Mouse (Mus musculus): ENCODE results near the gene Vmn2r74. TPM values are rescaled to one million over a fixed set of nuclear protein-coding genes. Genes with fewer than 3 reads are reported as not detected.

Gene Vmn2r74
- polyA plus RNA-seq (2012; rRNA removed), result not detected in 2 replicates
- not detected in 2 replicates for polyA plus RNA-seq (2014; fragmentation: Nextera tagmentation; extraction: Ambion mirVana)

GRCm38 (mm10) chr7:85961529-85961928, at the start of gene Vmn2r74:
Vmn2r74 (minus strand) TSS chr7:85961629.
- TF ChIP-seq EP300 (IDR thresholded peaks at IDR 0.05; ENCODE audit: low read depth) (no peak), CTCF (IDR thresholded peaks at IDR 0.05; ENCODE audit: low read depth) (no peak)
- Histone ChIP-seq H3K9me3 (ENCODE audit: control insufficient read depth, low read length) (no peaks in the 10 kb centered on the region), H3K36me3 (replicated peaks; ENCODE audit: control insufficient read depth, insufficient read depth, low read depth) (no peaks in the 10 kb centered on the region), H3K4me3 (ENCODE audit: insufficient read depth in 1 of 2, low read depth in 2 of 2, low read length in 2 of 2) (no peak within 1 kb of the TSS), H3K4me1 (replicated peaks; ENCODE audit: control insufficient read depth in 2 of 2, insufficient read depth in 2 of 2, low read length in 1 of 2) (no peaks in the 10 kb centered on the region), H3K9ac (replicated peaks) (no peak within 1 kb of the TSS), H3K27ac (no peak within 1 kb of the TSS), H3K4me2 (ENCODE audit: low read depth) (no peak within 1 kb of the TSS), H3K27me3 (ENCODE audit: control insufficient read depth, insufficient read depth, low read length) (no peaks in the 10 kb centered on the region)
- ATAC-seq (ENCODE audit: insufficient read depth) (no peak), DNase-seq (ENCODE audit: low read depth in 3 of 3, low spot score in 3 of 3) (no peak)

DNA sequence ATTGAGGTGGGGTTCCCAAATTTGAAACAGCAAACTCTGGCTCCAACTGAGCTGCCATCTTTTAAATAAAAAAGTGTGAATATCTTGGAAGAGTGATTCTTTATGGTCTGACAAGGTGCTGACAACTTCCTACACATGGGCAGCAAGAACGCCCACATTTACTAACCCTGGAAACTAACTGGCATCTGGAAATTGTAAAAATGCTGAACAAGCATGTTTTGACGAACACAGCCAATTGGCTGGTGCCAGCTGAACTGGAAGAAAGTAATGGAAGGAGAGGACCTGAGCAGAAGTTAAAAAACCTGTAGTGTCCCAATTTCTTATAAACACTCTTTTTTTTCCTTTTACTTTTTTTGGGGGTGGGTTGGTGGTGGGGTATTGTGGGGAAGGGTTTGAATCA, 46.1 kb upstream of the Vmn2r74 start:
- ATAC-seq (ENCODE audit: insufficient read depth), result no peak

More for the DNA sequence above, 46.1 kb upstream of the Vmn2r74 start:
- TF ChIP-seq CTCF (IDR thresholded peaks at IDR 0.05; ENCODE audit: low read depth) (no peak), EP300 (IDR thresholded peaks at IDR 0.05; ENCODE audit: low read depth) (no peak)
- no peaks in the 10 kb centered on the region for H3K36me3 ChIP-seq (replicated peaks; ENCODE audit: control insufficient read depth, insufficient read depth, low read depth)
- no peak overlapping the region for H3K27ac ChIP-seq
- WGBS (ENCODE audit: insufficient replicate concordance), result 57% methylated on average over 2 of the region's 2 CpGs
- H3K9me3 ChIP-seq (ENCODE audit: control insufficient read depth, low read length), result no peaks in the 10 kb centered on the region
- H3K4me2 ChIP-seq (ENCODE audit: low read depth), result no peak overlapping the region
- no peaks in the 10 kb centered on the region for H3K27me3 ChIP-seq (ENCODE audit: control insufficient read depth, insufficient read depth, low read length)
- DNase-seq (ENCODE audit: low read depth in 3 of 3, low spot score in 3 of 3), result no peak
- no peak overlapping the region for H3K9ac ChIP-seq (replicated peaks)
- H3K4me1 ChIP-seq (replicated peaks; ENCODE audit: control insufficient read depth in 2 of 2, insufficient read depth in 2 of 2, low read length in 1 of 2), result no peaks in the 10 kb centered on the region
- H3K4me3 ChIP-seq (ENCODE audit: insufficient read depth in 1 of 2, low read depth in 2 of 2, low read length in 2 of 2), result no peak overlapping the region

Other genes starting within 250 kb of the Vmn2r74 start
- not detected in 2 replicates for gene Vmn2r72, start 206.5 kb downstream of the Vmn2r74 start, polyA plus RNA-seq (2012; rRNA removed)
- not detected in 2 replicates for gene Vmn2r72, start 206.5 kb downstream of the Vmn2r74 start, polyA plus RNA-seq (2014; fragmentation: Nextera tagmentation; extraction: Ambion mirVana)
- not detected in 2 replicates for gene Vmn2r73, start 85.4 kb downstream of the Vmn2r74 start, polyA plus RNA-seq (2012; rRNA removed)
- not detected in 2 replicates for gene Vmn2r73, start 85.4 kb downstream of the Vmn2r74 start, polyA plus RNA-seq (2014; fragmentation: Nextera tagmentation; extraction: Ambion mirVana)
- not detected in 2 replicates for gene Vmn2r75, start 210.1 kb upstream of the Vmn2r74 start, polyA plus RNA-seq (2012; rRNA removed)
- gene Vmn2r75, start 210.1 kb upstream of the Vmn2r74 start, polyA plus RNA-seq (2014; fragmentation: Nextera tagmentation; extraction: Ambion mirVana), result not detected in 2 replicates